Mouse (Mus musculus): ENCODE data around the gene Il1a.
A peak's percentile ranks its signal among the peaks of the same experiment; 100 is the strongest.

The Il1a gene

DNA sequence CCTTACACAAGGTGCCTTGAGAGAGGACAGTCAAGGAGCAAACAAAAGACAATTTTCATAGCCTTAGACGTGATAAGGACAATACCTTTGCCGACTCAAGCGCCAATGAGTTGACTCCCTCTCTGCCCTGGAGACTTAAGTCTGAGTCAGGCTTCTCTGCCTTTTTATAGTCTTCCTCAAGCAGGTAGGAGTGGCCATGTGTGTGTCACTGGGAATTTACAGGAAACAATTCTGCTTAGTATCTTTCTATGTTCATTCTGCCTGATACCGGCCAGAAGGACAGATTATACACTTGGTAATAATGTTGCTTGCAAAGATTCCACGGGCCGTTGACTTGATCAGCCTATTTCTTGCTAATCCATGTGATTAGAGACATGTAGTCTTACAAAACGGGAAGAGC lies at the start of gene Il1a:
Gene Il1a, minus strand, starts transcription at position 137 of the 400 bp plus-strand sequence.
- DNase-seq (ENCODE audit: low read depth, low spot score) = no peak

DNA sequence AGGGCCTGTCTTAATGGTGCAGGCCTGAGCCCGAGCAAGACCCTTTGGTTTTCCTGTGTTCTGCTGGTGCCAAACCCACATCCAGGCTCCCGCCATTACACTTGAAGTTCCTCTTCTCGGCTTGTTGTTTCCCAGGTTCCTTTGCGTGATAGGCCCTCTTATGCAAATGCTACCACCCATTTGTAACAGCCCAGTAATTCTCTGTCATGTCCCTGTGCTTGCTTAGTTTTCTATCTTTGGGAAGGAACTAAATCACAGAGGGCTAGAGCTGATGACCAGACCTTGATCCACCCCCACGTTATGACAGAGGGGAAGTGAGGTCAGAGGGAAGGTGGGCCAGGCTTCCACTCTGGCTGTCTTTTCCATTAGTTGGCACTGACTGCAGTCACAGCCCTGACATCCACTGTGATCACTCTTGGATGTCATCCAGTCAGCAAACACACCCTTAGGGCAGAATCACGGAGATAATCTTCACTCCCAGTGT lies 28.4 kb upstream of the Il1a start:
- no peak for DNase-seq (ENCODE audit: low read depth, low spot score)

DNA sequence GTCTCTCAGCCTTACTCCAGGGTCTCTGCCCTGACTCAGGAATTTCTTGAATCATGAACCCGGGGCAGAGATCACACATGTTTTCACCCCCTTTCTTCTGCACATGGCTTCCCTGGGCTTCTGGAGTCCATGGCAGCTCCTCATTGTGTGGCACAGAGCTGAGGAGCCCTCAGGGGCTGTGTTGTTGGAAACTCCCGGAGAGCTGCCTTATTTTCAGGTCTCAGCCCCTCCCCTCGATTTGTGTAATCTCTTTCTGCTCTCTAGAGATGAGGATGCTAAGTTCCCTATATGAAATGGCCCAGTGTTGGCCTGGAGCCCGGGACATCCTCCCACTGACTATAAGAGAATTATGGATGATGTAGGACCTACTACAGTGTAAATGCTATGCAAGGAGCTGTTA lies 23.7 kb upstream of the Il1a start:
- no peak for DNase-seq (ENCODE audit: low read depth, low spot score)

DNA sequence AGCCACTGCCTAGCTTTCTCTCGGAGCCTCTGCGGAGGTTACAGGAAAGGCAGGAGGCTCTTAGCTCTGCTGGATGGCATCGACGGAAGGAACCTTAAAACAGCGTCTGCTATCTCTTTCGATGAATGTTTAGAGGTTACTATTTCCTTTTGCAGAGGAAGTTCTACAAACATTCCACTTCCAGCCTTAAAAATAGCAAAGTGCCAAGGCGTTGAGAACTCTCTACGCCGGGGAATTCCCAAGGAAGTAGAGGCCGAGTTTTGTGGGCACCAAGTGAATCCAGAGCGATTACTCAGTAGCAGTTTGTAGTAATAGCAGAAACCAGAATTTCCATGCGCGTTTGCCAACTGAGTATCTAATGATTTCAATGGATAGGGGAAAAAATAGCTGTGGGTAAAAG lies 20.8 kb upstream of the Il1a start:
- no peak for DNase-seq (ENCODE audit: low read depth, low spot score)

DNA sequence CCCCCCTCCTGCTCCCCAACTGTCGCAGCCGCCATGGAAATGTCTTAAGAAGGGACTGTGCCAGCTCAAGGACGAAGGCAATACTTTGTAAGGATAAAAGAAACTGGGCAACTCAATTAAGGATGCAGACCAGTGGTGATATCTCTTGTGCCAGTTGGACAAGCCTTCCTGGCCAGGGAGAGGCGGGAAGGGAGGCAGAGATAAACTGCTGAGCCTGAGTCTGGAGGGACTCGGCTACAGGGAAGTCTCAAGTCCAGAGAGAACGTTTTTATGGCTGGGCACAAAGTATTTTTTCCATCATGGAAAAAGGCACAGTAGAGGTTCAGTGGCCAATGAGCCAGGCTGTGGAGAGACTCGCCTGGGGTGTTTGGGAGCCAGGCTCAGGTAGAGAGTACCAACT lies 20.3 kb upstream of the Il1a start:
- DNase-seq (ENCODE audit: low read depth, low spot score) = no peak

DNA sequence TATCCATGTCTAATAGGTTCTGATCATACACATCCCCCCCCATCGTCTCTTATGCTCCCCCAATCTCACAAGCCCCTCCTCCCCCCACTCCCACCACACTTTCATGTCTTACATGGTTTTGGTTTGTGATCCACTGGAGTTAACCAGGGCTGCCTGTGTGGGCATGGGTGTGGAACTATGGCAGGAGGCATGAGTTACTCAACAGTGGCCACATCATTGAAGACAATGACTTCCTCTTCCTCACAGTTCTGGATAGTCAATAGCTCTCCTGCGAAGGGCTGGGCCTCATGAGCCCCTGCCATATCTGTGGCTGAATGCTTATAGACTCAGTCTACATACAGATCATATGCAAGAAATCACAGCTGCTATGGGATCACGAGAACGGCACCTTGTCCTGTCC lies 18.5 kb upstream of the Il1a start:
- no peak for DNase-seq (ENCODE audit: low read depth, low spot score)

DNA sequence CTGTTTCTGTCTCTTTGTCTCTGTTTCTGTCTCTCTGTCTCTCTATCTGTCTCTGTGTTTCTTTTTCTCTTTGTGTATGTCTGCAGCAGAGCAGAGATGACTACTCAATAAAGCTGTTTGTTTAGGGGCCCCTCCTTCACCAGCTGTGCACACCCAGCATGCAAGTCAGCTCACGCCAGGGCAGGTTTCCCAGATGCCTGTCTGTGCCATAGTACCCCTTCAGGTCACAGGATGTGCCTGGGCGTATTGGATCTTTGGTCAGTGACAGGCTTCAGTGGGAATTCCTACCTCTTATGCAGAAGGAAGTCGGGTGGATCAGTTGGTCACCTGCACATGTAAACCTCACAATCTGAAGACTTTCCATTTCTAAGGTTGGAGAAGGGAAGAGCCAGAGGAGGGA lies 14.4 kb upstream of the Il1a start:
- DNase-seq (ENCODE audit: low read depth, low spot score) = no peak

DNA sequence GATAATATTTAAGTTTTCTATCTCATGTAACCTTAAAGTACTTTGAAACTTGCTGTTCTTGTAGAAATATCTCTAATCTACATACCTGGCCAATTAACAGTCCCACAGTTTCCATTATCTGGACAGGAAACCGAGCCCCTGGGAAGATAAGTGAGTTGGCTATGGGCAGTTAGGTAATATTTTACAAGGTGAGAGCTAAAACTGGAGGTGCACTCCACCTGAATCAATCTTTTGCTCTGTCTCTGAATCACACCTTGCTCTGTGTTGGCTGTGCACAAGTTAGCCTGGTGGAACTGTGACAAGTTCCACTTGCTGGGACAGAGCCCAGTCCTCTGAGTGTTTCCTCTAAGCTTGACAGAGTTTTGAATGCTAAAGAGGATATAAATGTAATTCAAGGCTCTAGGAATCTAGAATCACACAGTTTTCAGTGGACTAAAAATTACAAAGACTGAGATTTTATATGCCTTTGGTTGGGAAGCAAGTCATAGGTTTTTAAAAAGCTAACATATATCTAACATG lies 12.4 kb upstream of the Il1a start:
- no peak for DNase-seq (ENCODE audit: low read depth, low spot score)

DNA sequence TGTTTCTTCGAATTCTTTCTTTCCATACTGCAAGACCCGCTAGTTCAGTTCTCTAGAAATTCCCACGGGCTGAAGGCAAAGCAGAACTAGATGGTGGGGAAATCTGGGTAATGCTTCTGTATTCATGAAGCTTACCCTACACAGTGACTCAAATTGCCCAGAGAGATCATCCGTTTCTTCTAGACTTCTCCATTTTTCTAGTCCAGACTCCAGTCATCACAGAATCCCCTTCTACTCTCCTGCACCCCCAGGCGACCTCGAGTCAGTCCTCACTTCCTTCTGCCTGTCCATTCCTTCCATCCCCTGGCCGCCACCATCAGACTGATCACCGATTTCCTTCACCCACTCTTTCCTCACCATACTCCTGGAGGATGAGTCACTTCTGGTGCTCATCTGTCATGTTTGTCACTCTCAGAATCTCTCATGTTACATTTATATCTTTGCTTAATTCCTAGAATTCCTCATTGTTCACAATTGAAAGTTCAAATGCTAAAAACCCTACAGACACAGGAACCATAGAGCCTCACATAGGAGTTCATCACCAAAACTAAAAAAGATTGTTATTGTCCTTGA lies 10.3 kb upstream of the Il1a start:
- DNase-seq (ENCODE audit: low read depth, low spot score) = no peak

DNA sequence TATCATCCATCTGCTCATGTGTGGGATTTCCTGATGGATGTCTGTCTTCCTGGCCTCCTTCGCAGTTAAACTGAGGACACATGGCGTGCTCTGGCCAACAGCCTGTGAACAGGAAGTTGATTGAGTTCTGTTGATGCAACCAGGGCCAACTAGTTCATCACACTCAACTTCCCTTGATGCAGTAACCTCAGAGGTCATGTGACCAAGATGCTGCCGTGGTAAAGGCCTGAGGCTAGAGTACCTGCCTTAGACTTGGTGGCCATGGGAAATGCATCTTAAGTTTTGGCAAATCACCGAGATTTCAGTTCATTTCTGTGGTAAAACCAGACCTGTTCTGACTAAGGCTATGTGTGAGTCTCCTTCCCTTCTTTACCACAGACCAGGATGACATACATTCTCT lies 6.1 kb upstream of the Il1a start:
- no peak for DNase-seq (ENCODE audit: low read depth, low spot score)

DNA sequence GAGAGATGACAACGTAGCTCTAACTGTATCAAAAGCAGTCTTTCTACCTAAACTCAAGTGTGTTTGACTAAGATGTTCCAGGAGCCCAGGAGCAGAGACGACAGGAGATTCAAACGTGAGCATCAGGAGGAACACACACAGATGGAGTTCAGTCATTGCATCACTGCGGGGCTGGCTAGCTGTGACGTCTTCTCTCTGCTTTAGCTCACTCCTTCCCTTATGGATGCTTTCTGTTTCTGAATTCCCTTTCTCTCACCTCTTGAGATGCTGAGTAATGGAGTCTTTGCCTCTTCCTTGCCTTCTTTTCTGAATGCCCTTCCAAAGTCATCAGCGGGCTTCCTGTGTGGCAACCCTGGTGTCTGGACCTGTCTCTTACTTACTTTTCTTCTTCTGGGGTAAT lies 5.1 kb upstream of the Il1a start:
- no peak for DNase-seq (ENCODE audit: low read depth, low spot score)

DNA sequence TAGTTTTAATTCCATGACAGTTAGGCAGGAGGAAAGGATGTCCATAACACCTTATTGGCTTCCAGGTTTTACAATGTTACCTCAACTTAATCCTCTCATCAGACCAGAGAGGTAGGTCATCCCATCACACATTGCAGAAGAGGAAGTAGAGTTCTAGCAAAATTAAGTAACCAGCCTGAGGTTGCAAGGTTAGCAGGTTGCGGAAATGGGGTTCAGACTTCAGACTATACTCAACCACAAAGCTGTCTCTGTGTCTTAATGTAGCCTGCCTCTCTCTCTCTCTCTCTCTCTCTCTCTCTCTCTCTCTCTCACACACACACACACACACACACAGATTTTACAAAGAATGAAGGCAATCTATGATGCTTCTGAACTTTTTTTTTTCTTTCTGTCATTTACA lies 4.2 kb upstream of the Il1a start:
- no peak for DNase-seq (ENCODE audit: low read depth, low spot score)

DNA sequence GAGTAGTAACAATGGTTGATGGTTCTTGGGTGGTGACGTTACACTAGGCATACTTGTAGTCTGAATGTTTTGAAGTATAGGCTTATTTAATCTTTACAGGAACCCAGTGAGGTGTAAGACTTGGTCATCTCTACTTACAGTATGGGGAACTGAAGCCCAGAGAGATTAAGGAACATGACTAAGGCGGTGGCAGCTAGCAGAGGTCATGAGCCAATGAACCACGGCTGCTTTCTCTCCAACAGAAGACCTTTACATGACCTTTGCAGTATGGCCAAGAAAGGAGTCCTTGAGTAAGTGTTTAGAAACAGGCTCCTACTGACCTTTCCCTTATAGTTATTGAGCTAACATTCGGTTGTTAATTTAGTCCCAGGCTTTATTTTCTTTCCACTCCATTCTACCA lies 3.8 kb downstream of the Il1a start:
- DNase-seq (ENCODE audit: low read depth, low spot score) = no peak

DNA sequence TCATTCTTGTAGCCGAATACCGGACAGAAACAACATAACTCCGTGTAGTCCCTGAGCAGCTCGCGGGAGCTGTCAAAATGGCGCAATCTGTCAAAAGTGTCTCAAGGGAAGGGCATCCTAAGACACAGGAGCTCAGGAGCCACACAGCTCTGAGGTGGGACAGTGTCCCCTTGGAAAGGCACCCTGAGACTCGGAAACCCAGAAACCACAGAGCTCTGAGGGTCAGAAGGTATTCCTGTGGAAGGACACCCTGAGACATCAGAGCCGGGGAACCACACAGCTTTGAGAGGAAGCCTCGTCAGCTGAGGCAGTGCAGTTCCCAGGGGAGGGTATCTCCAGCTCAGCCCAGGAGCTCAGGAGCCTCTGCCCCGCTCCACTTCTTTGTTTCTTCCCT lies 12.2 kb downstream of the Il1a start:
- DNase-seq (ENCODE audit: low read depth, low spot score) = no peak

DNA sequence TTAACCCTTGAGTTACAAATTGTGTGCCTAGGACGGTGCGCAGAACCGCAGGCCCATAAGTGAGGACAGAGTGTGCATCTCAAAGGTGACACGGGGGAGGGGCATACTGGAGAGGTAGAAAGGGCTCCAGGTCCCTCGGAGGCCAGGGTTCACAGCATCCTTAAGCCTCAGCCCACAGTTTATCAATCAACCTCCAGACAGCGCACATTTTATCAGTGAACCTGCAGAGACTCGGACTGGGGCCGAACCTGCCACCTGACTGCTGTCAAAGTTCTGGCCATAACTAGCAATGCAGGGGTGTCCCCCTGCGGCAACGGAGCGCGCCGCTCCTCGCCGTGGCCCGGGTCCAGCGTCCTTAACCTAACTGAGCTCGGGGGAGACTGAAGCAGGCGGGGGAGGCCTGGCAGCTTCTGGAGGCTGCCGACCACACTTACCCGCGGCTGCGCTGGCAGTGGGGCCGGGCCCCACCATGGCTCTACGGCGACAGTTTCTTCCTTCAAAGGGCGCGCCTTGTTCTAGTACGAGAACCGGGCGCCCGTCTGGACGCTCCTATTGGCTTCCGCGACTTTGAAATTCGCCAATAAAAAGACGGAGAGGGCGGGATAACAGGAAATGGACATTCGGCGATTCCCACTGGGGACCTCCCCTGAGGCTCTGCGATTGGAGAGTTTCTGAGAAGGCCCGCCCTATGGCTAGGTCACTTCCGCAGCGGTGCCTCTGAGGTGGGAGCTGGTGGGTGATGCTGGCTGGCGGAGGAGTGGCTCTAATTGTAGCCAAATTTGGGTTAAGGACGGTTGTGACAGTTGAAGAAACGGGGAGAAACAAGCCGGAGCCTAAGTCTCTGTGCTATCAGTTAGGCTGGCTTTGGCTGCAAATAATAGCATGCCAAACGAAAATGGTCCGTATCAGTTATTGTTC lies 12.8 kb downstream of the Il1a start, which contains the start of gene Ckap2l:
Gene Ckap2l, minus strand, starts transcription at position 542 of the 918 bp plus-strand sequence.
- peak; percentile 97 for DNase-seq (ENCODE audit: low read depth, low spot score)

DNA sequence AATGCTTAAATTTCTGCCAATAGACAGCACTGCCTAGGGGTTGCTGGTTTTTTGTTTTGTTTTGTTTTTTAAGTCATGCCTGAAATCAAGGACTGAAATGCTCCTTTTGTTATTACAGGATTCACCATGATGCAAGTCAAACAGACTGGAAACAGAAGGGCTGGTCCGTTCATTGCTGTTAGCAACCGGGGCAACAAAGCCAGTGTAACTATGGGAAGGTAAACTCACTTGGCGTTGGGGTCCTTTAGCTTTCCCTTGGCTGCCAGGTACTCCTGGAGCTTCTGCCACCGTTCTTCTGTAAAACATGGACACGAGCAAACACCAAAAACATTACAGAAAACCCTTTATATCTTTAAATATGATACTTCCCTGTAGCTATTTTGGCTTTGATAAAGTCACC lies 13.7 kb downstream of the Il1a start:
- DNase-seq (ENCODE audit: low read depth, low spot score) = no peak

DNA sequence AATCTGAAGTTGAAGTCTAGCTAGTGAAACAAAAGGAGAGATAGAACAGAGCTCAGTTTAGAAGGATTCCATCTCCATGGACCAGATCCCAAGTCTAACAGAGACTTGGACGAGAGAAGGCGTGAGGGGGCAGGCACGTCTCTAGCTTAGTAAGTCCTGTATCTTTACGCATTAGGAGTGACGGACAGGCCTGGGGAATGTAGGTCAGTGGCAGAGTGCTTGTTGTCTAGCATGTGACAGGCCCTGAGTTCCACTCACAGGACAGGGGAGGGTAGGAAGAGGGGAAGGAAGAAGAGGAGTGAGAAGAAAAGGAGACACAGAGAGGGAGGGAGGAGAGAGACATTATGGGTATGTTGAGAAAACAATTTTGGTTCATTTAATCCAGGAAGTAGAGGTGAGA lies 14.7 kb downstream of the Il1a start:
- DNase-seq (ENCODE audit: low read depth, low spot score) = no peak

DNA sequence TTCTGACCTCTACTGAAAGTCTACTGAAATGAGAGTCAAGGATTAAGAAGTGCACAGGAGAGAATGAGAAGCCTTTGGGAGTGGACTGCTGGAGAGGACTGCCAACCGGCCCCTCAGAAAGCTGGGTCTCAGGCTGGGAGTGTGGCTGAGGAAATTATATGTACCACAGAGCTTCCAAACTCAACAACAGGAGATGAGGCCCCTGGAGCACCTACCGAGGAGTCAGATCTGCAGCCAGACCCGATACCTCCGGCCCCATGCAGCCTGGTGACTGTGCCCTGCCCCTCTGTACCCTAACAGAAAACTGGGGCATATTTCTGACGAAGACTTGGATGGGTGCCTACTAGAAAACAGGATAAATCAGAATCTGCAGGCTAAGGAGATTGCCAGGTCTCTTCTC lies 35.9 kb downstream of the Il1a start:
- no peak for DNase-seq (ENCODE audit: low read depth, low spot score)

DNA sequence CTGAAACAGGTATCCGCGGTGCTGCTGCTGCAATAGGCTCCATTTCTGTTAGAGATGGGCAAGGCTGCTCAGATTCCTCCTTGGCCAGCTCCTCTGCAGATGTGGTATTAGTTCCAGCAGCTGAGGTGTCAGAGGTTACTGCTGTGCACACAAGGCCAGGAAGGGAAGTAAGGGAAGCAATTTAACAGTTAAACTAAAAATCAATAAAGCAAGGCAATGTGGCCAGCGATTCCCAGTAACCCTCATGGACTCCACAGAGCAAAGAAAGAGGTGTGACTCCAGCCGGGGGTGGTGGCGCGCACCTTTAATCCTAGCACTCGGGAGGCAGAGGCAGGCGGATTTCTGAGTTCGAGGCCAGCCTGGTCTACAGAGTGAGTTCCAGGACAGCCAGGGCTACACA lies 39.2 kb downstream of the Il1a start:
- DNase-seq (ENCODE audit: low read depth, low spot score) = no peak

DNA sequence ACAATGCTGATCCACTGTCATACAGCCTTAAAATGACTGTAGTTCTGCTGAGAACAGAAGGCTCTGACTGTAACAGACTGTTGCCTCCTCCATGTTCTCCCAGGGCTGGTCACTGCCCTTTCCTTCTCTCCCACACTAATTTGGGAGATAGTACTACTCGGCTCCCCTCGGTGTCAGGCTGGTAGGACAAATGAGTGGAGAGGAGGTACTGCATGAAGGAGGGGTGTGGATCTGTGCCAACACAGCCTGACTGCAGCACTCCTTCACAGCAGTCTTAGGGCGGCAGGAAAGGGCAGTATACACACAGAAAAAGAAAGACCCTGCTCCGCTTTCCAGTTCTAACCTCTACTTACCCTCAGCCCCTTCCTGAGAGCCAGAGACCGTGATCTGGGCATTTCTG lies 39.8 kb downstream of the Il1a start:
- no peak for DNase-seq (ENCODE audit: low read depth, low spot score)

DNA sequence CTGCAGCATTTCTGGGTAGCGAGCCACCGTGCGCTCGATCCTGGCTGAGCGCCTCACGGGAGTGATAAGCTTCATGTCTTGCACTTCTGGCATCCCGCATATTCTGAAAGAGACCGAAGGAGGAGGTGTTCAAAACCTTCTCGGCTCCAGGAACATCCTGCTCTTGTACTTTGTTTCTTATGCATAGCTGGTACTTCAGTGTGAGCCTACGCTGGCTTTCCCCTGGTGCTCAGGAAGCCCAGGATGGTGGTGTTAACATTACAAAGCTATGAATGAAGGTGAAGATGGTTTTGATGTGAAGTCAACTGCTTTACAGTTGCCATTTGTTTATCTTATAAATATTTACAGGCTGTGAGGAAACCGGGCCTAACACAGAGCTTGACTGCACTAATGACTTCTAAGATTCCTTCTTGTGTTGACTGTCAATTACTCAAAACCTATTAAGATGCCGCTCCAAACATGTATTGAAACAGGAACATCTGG lies 40.6 kb downstream of the Il1a start:
- DNase-seq (ENCODE audit: low read depth, low spot score) = peak; percentile 61

DNA sequence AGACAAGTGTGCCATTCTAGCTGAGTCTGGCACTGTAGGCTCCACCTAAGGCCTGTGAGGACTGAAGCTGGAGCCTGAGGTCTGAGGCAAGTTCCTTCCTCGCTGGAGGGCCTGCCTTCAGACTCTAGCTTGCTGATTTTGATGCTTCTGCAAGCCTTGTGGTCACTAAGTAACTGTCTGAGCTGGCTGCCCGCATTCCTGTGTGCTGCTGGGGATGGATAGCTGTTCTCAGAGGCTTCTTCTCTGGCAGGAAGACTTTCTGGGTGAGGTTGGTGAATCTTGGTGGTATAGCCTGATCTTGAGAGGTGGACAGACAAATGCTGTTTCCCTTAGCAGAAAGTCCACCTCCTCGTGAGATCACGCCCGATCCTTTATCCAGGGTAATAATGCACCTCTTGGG lies 42.0 kb downstream of the Il1a start:
- DNase-seq (ENCODE audit: low read depth, low spot score) = no peak

DNA sequence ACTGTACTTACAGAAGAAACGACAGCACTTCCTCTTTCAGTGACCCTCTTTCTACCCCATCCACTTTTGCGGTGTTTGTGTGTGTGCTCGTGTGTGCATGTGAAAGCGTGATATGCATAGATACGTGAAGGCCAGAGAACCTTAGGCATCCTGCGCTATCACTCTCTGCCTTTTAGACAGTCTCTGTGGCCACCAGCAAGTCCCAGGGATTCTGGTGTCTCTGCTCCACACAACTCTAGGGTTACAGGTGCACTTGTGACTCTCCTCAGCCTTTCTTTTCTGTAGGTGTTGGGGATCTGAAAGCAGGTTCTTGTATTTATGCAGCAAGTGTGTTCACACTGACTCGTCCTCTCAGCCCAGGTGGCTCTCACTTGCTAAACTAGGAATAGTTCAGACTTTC lies 44.5 kb downstream of the Il1a start:
- DNase-seq (ENCODE audit: low read depth, low spot score) = no peak
